Mouse (Mus musculus) lung, adult 2 months (tissue): ENCODE data around the gene Gm10310.

ENCODE experiments used
- CTCF ChIP-seq: fragments of 200-500 bp; IDR thresholded peaks from 2 replicates; pipeline ENCODE4 v1.5.1; 2011; ENCODE audit warnings: mild to moderate bottlenecking, low read length, control low read depth; ENCODE audit not compliant: insufficient read depth
- POLR2A ChIP-seq: fragments of 200-500 bp; IDR thresholded peaks from 2 replicates; pipeline ENCODE4 v1.6.1; 2011; ENCODE audit warnings: low read depth, mild to moderate bottlenecking, control low read depth, low read length, borderline replicate concordance; ENCODE audit errors: extremely low read depth

GRCm38 (mm10) chr10:129949000-129949399, 35.9 kb downstream of the Gm10310 start, which contains the start of gene Olfr818:
- TF ChIP-seq CTCF = no peak
- TF ChIP-seq POLR2A = no peak
